Mouse (Mus musculus) retina, postnatal 7 days (tissue): ENCODE data around the gene Tex12.

Experiments used
- DNase-seq: peaks from one replicate; pipeline ENCODE4 v3.0.0-alpha.2; 2012; ENCODE audit warnings: low read depth, low spot score

The Tex12 gene

DNA sequence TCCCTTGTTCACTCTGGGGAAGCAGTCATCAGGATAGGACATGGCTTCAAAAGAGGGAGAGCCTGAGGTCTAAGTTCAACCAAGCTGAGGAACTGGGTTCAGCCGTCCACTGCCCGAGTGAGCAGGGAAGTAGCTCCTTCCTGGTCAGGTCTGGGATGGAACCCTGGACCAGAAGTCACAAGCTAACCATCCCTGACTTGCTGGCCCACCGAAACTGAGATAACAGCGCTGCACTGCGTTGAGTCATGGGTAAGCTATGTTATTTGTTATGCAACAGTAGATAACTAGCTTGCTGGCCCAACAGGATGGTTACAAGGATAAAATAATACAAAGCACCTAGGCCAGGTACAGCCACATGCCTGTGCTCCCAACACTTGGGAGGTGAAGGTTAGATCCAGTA lies 45.7 kb downstream of the Tex12 start:
- no peak for DNase-seq

DNA sequence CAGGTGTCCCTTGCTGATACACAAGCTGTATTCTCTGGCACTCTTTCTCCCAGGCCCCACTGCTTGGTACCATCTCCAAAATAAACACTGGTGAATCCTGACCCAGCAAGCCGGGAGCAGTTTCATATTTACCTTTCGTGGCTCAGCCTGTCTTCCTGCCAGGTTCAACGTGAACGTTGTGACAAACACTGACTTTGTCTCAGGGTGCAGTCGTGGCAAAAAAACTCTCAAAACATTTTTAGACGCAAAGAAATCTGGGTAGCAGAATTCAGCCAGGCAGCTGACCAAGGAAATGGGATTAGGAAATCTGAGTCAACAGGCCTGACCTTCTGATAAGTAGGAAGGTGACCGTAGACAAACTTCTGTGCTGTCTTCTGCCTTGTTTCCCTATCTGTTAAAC lies 53.6 kb downstream of the Tex12 start:
- DNase-seq = no peak
